Mouse (Mus musculus): ENCODE results near the gene Speer2.

Gene Speer2

DNA sequence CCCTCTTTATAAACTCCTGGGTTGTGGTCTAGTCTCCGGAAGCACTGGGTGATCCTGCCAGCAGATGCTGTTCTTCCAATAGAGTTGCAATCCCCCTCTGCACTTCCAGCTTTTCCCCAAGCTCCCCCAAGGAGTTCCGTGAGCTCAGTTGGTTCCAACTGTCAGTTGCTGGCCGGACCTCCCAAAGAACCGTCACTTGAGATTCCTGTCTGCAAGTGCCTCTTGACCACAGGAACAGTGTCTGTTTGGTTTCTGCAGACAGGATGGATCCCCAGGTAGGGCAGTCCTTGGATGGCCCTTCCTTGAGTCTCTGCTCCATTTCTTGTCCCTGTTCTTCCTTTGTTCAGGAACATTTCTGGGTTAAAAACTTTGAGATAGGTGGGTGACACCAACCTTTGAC is at the start of gene Speer2:
Gene Speer2 (minus strand): TSS at position 101 of the 400 bp plus-strand sequence.
- DNase-seq (ENCODE audit: low spot score), result no peak

DNA sequence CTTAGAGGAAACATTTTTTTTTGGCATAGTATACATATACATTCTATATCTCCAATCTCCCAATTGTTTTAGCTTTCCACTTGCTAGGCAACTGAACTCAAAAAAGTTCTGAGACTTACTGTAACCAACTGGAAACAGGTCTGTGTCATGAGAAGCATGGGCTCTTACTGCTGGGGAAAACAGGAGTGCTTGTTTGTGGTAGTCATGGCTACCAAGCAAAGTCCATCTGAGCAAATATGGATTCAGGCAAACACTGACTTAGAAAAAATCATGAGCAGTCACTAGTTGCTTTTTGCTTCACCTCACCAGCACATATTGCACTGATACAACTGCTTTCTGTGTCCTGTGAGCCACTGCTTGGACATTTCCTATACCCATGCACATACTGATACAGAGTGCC is 40.8 kb upstream of the Speer2 start:
- DNase-seq (ENCODE audit: low spot score), result no peak

GRCm38 (mm10) chr16:69880712-69881111 is 17.2 kb upstream of the Speer2 start:
- peak; percentile 23 for DNase-seq (ENCODE audit: low spot score)

- DNase-seq (ENCODE audit: low spot score), result no peak
Observed at GRCm38 (mm10) chr16:69836628-69837027, 26.9 kb downstream of the Speer2 start.

DNA sequence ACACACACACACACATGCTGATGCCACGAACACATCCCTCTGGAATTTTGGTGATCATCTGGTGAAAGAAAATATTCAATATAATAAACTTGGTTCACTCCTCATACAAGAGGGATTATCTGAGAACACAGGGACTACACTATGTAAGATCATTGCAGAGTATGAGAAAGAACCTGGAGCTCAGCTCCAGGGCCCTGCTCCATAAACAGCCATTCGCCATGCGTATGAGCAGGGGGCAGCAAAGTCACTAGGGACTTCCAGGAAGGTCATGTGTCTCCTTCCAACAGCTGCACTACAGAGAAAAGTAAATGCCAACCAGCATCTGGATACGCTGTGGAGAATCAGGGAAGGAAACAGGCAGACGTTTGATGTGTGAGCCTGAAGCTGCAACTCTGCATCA is 49.9 kb downstream of the Speer2 start:
- no peak for DNase-seq (ENCODE audit: low spot score)

Data from retina, embryonic 14.5 days (tissue).